Mouse (Mus musculus) lung, postnatal 0 days (tissue): ENCODE measurements around the gene Sipa1l3. TPM values are rescaled to one million over a fixed set of nuclear protein-coding genes. Genes with fewer than 3 reads are reported as not detected.

Experiments
- ATAC-seq: fragments of 200-750 bp; cut with Nextera tagmentation; 2 replicates; pipeline ENCODE4 v1.8.0; 2017; ENCODE audit warnings: moderate library complexity
- DNase-seq: peaks from one replicate; pipeline ENCODE4 v3.0.0-alpha.2; 2016; ENCODE audit warnings: low spot score
- H3K27ac ChIP-seq: fragments of 300-500 bp; sonication (generic); 2 replicates; pipeline ENCODE4 v1.5.1; 2014; ENCODE audit warnings: antibody characterized with exemption, mild to moderate bottlenecking, low read length, mixed read lengths
- H3K27me3 ChIP-seq: fragments of 300-500 bp; sonication (generic); replicated peaks from 2 replicates; pipeline ENCODE4 v1.6.1; 2014; ENCODE audit warnings: low read length, mixed read lengths; ENCODE audit not compliant: insufficient read depth
- H3K36me3 ChIP-seq: fragments of 300-500 bp; sonication (generic); 2 replicates; pipeline ENCODE4 v1.6.1; 2014; ENCODE audit warnings: low read length, mixed read lengths; ENCODE audit not compliant: insufficient read depth
- H3K4me1 ChIP-seq: fragments of 300-500 bp; sonication (generic); 2 replicates; pipeline ENCODE4 v1.6.1; 2014; ENCODE audit warnings: antibody characterized with exemption, low read depth, low read length, mixed read lengths; ENCODE audit not compliant: insufficient read depth
- H3K4me2 ChIP-seq: fragments of 300-500 bp; sonication (generic); replicated peaks from 2 replicates; pipeline ENCODE4 v1.6.1; 2014; ENCODE audit warnings: low read depth, mild to moderate bottlenecking, low read length, moderate library complexity, mixed read lengths
- H3K4me3 ChIP-seq: fragments of 300-500 bp; sonication (generic); 2 replicates; pipeline ENCODE4 v1.5.1; 2014; ENCODE audit warnings: low read depth, low read length
- H3K9ac ChIP-seq: fragments of 300-500 bp; sonication (generic); replicated peaks from 2 replicates; pipeline ENCODE4 v1.6.1; 2014; ENCODE audit warnings: low read depth, mild to moderate bottlenecking
- H3K9me3 ChIP-seq: fragments of 300-500 bp; sonication (generic); 2 replicates; pipeline ENCODE4 v1.6.1; 2016; ENCODE audit warnings: low read length, mixed read lengths
- CTCF ChIP-seq: IDR thresholded peaks from 2 replicates; pipeline ENCODE4 v1.5.1; 2016; ENCODE audit warnings: antibody characterized with exemption, mild to moderate bottlenecking
- EP300 ChIP-seq: IDR thresholded peaks from 2 replicates; pipeline ENCODE4 v1.6.1; 2016; ENCODE audit warnings: antibody characterized with exemption, mild to moderate bottlenecking, control low read depth
- WGBS: fragments of 180-500 bp; shearing (Covaris S2); extraction: QIAGEN DNeasy Blood & Tissue Kit; methylation state at CpG from one replicate; pipeline ENCODE4 v1.1.7; 2014; 5-methylcytosine and 5-hydroxymethylcytosine counted together
- polyA plus RNA-seq: library from polyadenylated mRNA; unstranded; fragments of >200 nt; fragmentation: Nextera tagmentation; extraction: Ambion mirVana; gene quantifications from 2 replicates; pipeline ENCODE4 v1.2.1, GENCODE M21; 2015

Gene Sipa1l3
- polyA plus RNA-seq, 1 experiment from 2014 or later, result 18.5 TPM

- Histone ChIP-seq H3K27me3 (no peaks in the 10 kb centered on the region), H3K27ac (no peak overlapping the region), H3K4me3 (no peak overlapping the region), H3K9ac (no peak overlapping the region), H3K4me2 (no peak overlapping the region), H3K4me1 (peaks cover 6% of the 10 kb centered on the region; the same call in 1 of the 2 replicates), H3K9me3 (no peaks in the 10 kb centered on the region), H3K36me3 (peaks cover 28% of the 10 kb centered on the region)
- TF ChIP-seq EP300 (no peak), CTCF (no peak)
- ATAC-seq (no peak), DNase-seq (no peak)
- WGBS, result 81% methylated on average over 17 of the region's 17 CpGs
Observed at GRCm38 (mm10) chr7:29387524-29388068, 130.8 kb downstream of the Sipa1l3 start.

GRCm38 (mm10) chr7:29386349-29386748, 132.1 kb downstream of the Sipa1l3 start:
- Histone ChIP-seq H3K4me3 (no peak overlapping the region), H3K36me3 (peaks cover 39% of the 10 kb centered on the region), H3K4me2 (no peak overlapping the region), H3K27ac (no peak overlapping the region), H3K9me3 (no peaks in the 10 kb centered on the region), H3K4me1 (no peaks in the 10 kb centered on the region), H3K27me3 (no peaks in the 10 kb centered on the region), H3K9ac (no peak overlapping the region)
- DNase-seq, result no peak
- ATAC-seq, result no peak
- no peak for TF ChIP-seq CTCF
- TF ChIP-seq EP300, result no peak
- WGBS, result 81% methylated on average over 13 of the region's 13 CpGs

GRCm38 (mm10) chr7:29385791-29386190, 132.7 kb downstream of the Sipa1l3 start:
- Histone ChIP-seq H3K9me3 (no peaks in the 10 kb centered on the region), H3K9ac (no peak overlapping the region), H3K27me3 (no peaks in the 10 kb centered on the region), H3K27ac (no peak overlapping the region), H3K36me3 (peaks cover 44% of the 10 kb centered on the region), H3K4me2 (no peak overlapping the region), H3K4me3 (no peak overlapping the region), H3K4me1 (no peaks in the 10 kb centered on the region)
- DNase-seq, result no peak
- TF ChIP-seq EP300 (no peak), CTCF (no peak)
- WGBS, result 89% methylated on average over 10 of the region's 10 CpGs
- ATAC-seq, result no peak

GRCm38 (mm10) chr7:29383255-29383654, 135.2 kb downstream of the Sipa1l3 start:
- H3K4me1 ChIP-seq, result no peaks in the 10 kb centered on the region
- TF ChIP-seq EP300 (no peak), CTCF (peak; percentile 98)
- DNase-seq, result peak; percentile 85
- no peak overlapping the region for H3K4me3 ChIP-seq
- no peaks in the 10 kb centered on the region for H3K27me3 ChIP-seq
- H3K4me2 ChIP-seq, result no peak overlapping the region
- WGBS, result 29% methylated on average over 10 of the region's 10 CpGs
- H3K9me3 ChIP-seq, result no peaks in the 10 kb centered on the region
- peaks cover 44% of the 10 kb centered on the region for H3K36me3 ChIP-seq
- ATAC-seq, result peak; percentile 82
- H3K9ac ChIP-seq, result no peak overlapping the region
- H3K27ac ChIP-seq, result no peak overlapping the region

- no peak for ATAC-seq
- H3K36me3 ChIP-seq, result peaks cover 43% of the 10 kb centered on the region; the same call in 1 of the 2 replicates
Observed at GRCm38 (mm10) chr7:29381466-29382040, 136.9 kb downstream of the Sipa1l3 start.

GRCm38 (mm10) chr7:29374054-29374453, 144.4 kb downstream of the Sipa1l3 start:
- 66% methylated on average over 6 of the region's 6 CpGs for WGBS
- peaks cover 7% of the 10 kb centered on the region; the same call in 1 of the 2 replicates for H3K36me3 ChIP-seq
- no peak overlapping the region for H3K4me2 ChIP-seq
- no peak overlapping the region for H3K9ac ChIP-seq
- no peaks in the 10 kb centered on the region for H3K27me3 ChIP-seq
- no peaks in the 10 kb centered on the region for H3K9me3 ChIP-seq
- ATAC-seq (peak; percentile 77), DNase-seq (peak; percentile 36)
- no peak overlapping the region for H3K4me3 ChIP-seq
- H3K4me1 ChIP-seq, result no peaks in the 10 kb centered on the region
- no peak overlapping the region for H3K27ac ChIP-seq
- TF ChIP-seq EP300, result no peak; the same call in 1 of the 2 replicates

More at GRCm38 (mm10) chr7:29381466-29382040, 136.9 kb downstream of the Sipa1l3 start:
- no peak for DNase-seq
- no peak overlapping the region for H3K4me2 ChIP-seq
- H3K4me3 ChIP-seq, result no peak overlapping the region
- TF ChIP-seq CTCF, result no peak
- TF ChIP-seq EP300, result no peak
- H3K27me3 ChIP-seq, result no peaks in the 10 kb centered on the region
- 92% methylated on average over 7 of the region's 7 CpGs for WGBS
- H3K4me1 ChIP-seq, result no peaks in the 10 kb centered on the region
- no peak overlapping the region for H3K9ac ChIP-seq
- no peak overlapping the region for H3K27ac ChIP-seq
- H3K9me3 ChIP-seq, result no peaks in the 10 kb centered on the region
